Mouse (Mus musculus) left cerebral cortex, postnatal 14 days (tissue): ENCODE data around the gene Reep3. TPM values are rescaled to one million over a fixed set of nuclear protein-coding genes. Genes with fewer than 3 reads are reported as not detected.
A peak's percentile ranks its signal among the peaks of the same experiment; 100 is the strongest.
"Not testable (repeated sequence)": the region's sequence is repeated elsewhere in the genome, so short reads cannot be mapped to it uniquely, and the experiment has no call there.

Experiments used
- DNase-seq, 2 experiments: peaks; one replicate each; pipeline ENCODE4 v3.0.0; 2021 to 2022; ENCODE audit warnings: low spot score in 2 of 2, mixed read lengths in 1 of 2
- intact Hi-C: fragments of 180-260 bp; cut with DNase I; formaldehyde crosslinking; loops from one replicate; pipeline ENCODE4 v1.15.1; 2025
- total RNA-seq, 2 experiments: library from RNA; stranded (reverse); gene quantifications; 2 replicates each; pipeline ENCODE4 v1.2.3; 2021

The Reep3 gene
- total RNA-seq, 2 experiments from 2014 or later = 24.2 to 26.3 TPM

GRCm38 (mm10) chr10:67002207-67003008 lies 94.3 kb downstream of the Reep3 start:
- peak; percentile 16 to 31 for DNase-seq
- intact Hi-C loops = loop anchor here (5.0 kb wide), 1 partner anchor 80 kb away; no protein-coding TSS in a partner anchor

GRCm38 (mm10) chr10:67000958-67001615 lies 95.7 kb downstream of the Reep3 start:
- not testable (repeated sequence) for DNase-seq
- intact Hi-C loops = loop anchor here (5.0 kb wide), 1 partner anchor 79 kb away; no protein-coding TSS in a partner anchor

- intact Hi-C loops = loop anchor here (5.0 kb wide), 1 partner anchor 78 kb away; no protein-coding TSS in a partner anchor
- DNase-seq = no peak
Observed at GRCm38 (mm10) chr10:67000136-67000535, 96.6 kb downstream of the Reep3 start.

GRCm38 (mm10) chr10:66998770-66999169 lies 98.0 kb downstream of the Reep3 start:
- no peak for DNase-seq
- intact Hi-C loops = no loop called here

- intact Hi-C loops = no loop called here
- DNase-seq = no peak
Observed at GRCm38 (mm10) chr10:66995181-66995580, 101.6 kb downstream of the Reep3 start.

- intact Hi-C loops = no loop called here
- no peak for DNase-seq
Observed at GRCm38 (mm10) chr10:66994469-66994868, 102.3 kb downstream of the Reep3 start.

- no peak for DNase-seq
- intact Hi-C loops = no loop called here
Observed at GRCm38 (mm10) chr10:66992591-66992990, 104.2 kb downstream of the Reep3 start.

GRCm38 (mm10) chr10:66990506-66990905 lies 106.2 kb downstream of the Reep3 start:
- intact Hi-C loops = no loop called here
- DNase-seq = no peak

- intact Hi-C loops = no loop called here
- DNase-seq = no peak
Observed at GRCm38 (mm10) chr10:66983043-66983442, 113.7 kb downstream of the Reep3 start.

- DNase-seq = no peak
- intact Hi-C loops = no loop called here
Observed at GRCm38 (mm10) chr10:66978215-66978614, 118.5 kb downstream of the Reep3 start.

GRCm38 (mm10) chr10:66977093-66977492 lies 119.7 kb downstream of the Reep3 start:
- intact Hi-C loops = no loop called here
- DNase-seq = peak in 1 of 2 experiments; percentile 37

GRCm38 (mm10) chr10:66975451-66975850 lies 121.3 kb downstream of the Reep3 start:
- DNase-seq = no peak
- intact Hi-C loops = no loop called here

GRCm38 (mm10) chr10:66974417-66974816 lies 122.3 kb downstream of the Reep3 start:
- DNase-seq = no peak
- intact Hi-C loops = no loop called here

- intact Hi-C loops = no loop called here
Observed at GRCm38 (mm10) chr10:66973866-66974265, 122.9 kb downstream of the Reep3 start.

GRCm38 (mm10) chr10:66973274-66973673 lies 123.5 kb downstream of the Reep3 start:
- intact Hi-C loops = no loop called here

More at GRCm38 (mm10) chr10:66973866-66974265, 122.9 kb downstream of the Reep3 start:
- DNase-seq = no peak

GRCm38 (mm10) chr10:66970336-66971115 lies 126.2 kb downstream of the Reep3 start:
- intact Hi-C loops = no loop called here
- no peak for DNase-seq

More at GRCm38 (mm10) chr10:66973274-66973673, 123.5 kb downstream of the Reep3 start:
- DNase-seq = no peak

GRCm38 (mm10) chr10:66969581-66969980 lies 127.2 kb downstream of the Reep3 start:
- no peak for DNase-seq
- intact Hi-C loops = no loop called here

- intact Hi-C loops = no loop called here
- DNase-seq = no peak
Observed at GRCm38 (mm10) chr10:66969081-66969480, 127.7 kb downstream of the Reep3 start.

GRCm38 (mm10) chr10:66968541-66968940 lies 128.2 kb downstream of the Reep3 start:
- DNase-seq = no peak
- intact Hi-C loops = no loop called here
